Mouse (Mus musculus) forebrain, postnatal 0 days (tissue): ENCODE data around the gene Cyp4a14. TPM values are rescaled to one million over a fixed set of nuclear protein-coding genes. Genes with fewer than 3 reads are reported as not detected.
"Not testable (repeated sequence)": the region's sequence is repeated elsewhere in the genome, so short reads cannot be mapped to it uniquely, and the experiment has no call there.

Experiments
- ATAC-seq: fragments of 200-750 bp; cut with Nextera tagmentation; 2 replicates; pipeline ENCODE4 v1.8.0; 2017; ENCODE audit warnings: mild to moderate bottlenecking, moderate library complexity
- DNase-seq: peaks from one replicate; pipeline ENCODE4 v3.0.0-alpha.2; 2015
- H3K27ac ChIP-seq: fragments of 300-500 bp; sonication (generic); 2 replicates; pipeline ENCODE4 v1.5.1; 2014; ENCODE audit warnings: low read depth, mild to moderate bottlenecking, antibody characterized with exemption, low read length, moderate library complexity, mixed read lengths
- H3K27me3 ChIP-seq: fragments of 300-500 bp; sonication (generic); 2 replicates; pipeline ENCODE4 v1.6.1; 2014; ENCODE audit warnings: mild to moderate bottlenecking, low read length, mixed read lengths; ENCODE audit not compliant: insufficient read depth
- H3K36me3 ChIP-seq: fragments of 300-500 bp; sonication (generic); 2 replicates; pipeline ENCODE4 v1.6.1; 2014; ENCODE audit warnings: mild to moderate bottlenecking, moderate library complexity; ENCODE audit not compliant: insufficient read depth
- H3K4me1 ChIP-seq: fragments of 300-500 bp; sonication (generic); 2 replicates; pipeline ENCODE4 v1.6.1; 2014; ENCODE audit warnings: antibody characterized with exemption; ENCODE audit not compliant: insufficient read depth
- H3K4me2 ChIP-seq: fragments of 300-500 bp; sonication (generic); 2 replicates; pipeline ENCODE4 v1.6.1; 2014; ENCODE audit warnings: low read depth, mild to moderate bottlenecking, moderate library complexity
- H3K4me3 ChIP-seq: fragments of 300-500 bp; sonication (generic); 2 replicates; pipeline ENCODE4 v1.5.1; 2014; ENCODE audit warnings: low read depth, low read length, mixed read lengths
- H3K9ac ChIP-seq: fragments of 300-500 bp; sonication (generic); 2 replicates; pipeline ENCODE4 v1.6.1; 2014; ENCODE audit warnings: mild to moderate bottlenecking
- H3K9me3 ChIP-seq: fragments of 300-500 bp; sonication (generic); 2 replicates; pipeline ENCODE4 v1.6.1; 2016; ENCODE audit warnings: low read length
- CTCF ChIP-seq: sonication (generic); IDR thresholded peaks from 2 replicates; pipeline ENCODE4 v1.5.1; 2016; ENCODE audit warnings: antibody characterized with exemption, control low read depth, low read depth
- WGBS: fragments of 180-500 bp; shearing (Covaris S2); extraction: QIAGEN DNeasy Blood & Tissue Kit; methylation state at CpG from one replicate; pipeline ENCODE4 v1.1.7; 2014; 5-methylcytosine and 5-hydroxymethylcytosine counted together
- polyA plus RNA-seq: library from polyadenylated mRNA; unstranded; fragments of >200 nt; fragmentation: Nextera tagmentation; extraction: Ambion mirVana; gene quantifications from 2 replicates; pipeline ENCODE4 v1.2.1, GENCODE M21; 2015
- total RNA-seq: library from RNA; depleted of rRNA; stranded (reverse); fragments of >200 nt; gene quantifications from 2 replicates; pipeline ENCODE4 v1.2.3, GENCODE M21; 2014; rRNA removed

Gene Cyp4a14
- total and polyA plus RNA-seq, 2 experiments from 2014 or later = not detected

- peak; percentile 58; the same call in 1 of the 2 replicates for ATAC-seq
- H3K4me3 ChIP-seq = no peak overlapping the region
These were observed 14.8 kb downstream of the Cyp4a14 start for GRCm38 (mm10) chr4:115481006-115481652.

DNA sequence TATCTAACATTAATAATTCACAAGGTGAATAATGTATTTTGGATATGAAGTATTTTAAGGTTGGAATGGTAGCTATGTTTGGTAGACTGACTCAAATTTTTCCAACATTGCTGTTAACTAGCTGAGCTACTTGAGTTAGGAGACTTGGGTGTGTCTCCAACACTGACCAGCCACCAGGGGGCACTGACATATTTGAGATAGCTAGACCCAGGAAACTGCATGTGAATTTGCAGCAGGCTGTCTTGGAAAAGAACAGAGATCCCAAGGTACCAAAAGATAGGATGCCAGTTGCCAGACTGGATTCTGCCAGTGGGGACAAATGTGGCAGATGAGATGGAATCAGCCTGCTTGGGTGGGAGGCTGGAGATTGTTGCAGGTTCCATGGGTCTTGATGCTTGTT is 19.9 kb downstream of the Cyp4a14 start:
- not testable (repeated sequence) for DNase-seq, H3K9me3 ChIP-seq, H3K27me3 ChIP-seq, H3K27ac ChIP-seq, H3K4me3 ChIP-seq, H3K36me3 ChIP-seq, ATAC-seq, H3K4me1 ChIP-seq, H3K4me2 ChIP-seq, H3K9ac ChIP-seq
- TF ChIP-seq CTCF = peak; percentile 10; the same call in 1 of the 2 replicates

More at GRCm38 (mm10) chr4:115481006-115481652, 14.8 kb downstream of the Cyp4a14 start:
- no peak for TF ChIP-seq CTCF
- H3K4me2 ChIP-seq = no peak overlapping the region
- H3K9ac ChIP-seq = no peak overlapping the region
- peak; percentile 1 for DNase-seq
- no peaks in the 10 kb centered on the region for H3K36me3 ChIP-seq
- no peak overlapping the region for H3K27ac ChIP-seq
- H3K4me1 ChIP-seq = no peaks in the 10 kb centered on the region
- WGBS = 73% methylated on average over 6 of the region's 6 CpGs
- H3K9me3 ChIP-seq = no peaks in the 10 kb centered on the region
- H3K27me3 ChIP-seq = no peaks in the 10 kb centered on the region

GRCm38 (mm10) chr4:115473585-115473984 is 22.4 kb downstream of the Cyp4a14 start:
- not testable (repeated sequence) for H3K27ac ChIP-seq, H3K27me3 ChIP-seq, H3K9me3 ChIP-seq, ATAC-seq, H3K9ac ChIP-seq, DNase-seq, H3K4me2 ChIP-seq, H3K36me3 ChIP-seq, H3K4me3 ChIP-seq, H3K4me1 ChIP-seq
- 79% methylated on average over 3 of the region's 3 CpGs for WGBS

DNA sequence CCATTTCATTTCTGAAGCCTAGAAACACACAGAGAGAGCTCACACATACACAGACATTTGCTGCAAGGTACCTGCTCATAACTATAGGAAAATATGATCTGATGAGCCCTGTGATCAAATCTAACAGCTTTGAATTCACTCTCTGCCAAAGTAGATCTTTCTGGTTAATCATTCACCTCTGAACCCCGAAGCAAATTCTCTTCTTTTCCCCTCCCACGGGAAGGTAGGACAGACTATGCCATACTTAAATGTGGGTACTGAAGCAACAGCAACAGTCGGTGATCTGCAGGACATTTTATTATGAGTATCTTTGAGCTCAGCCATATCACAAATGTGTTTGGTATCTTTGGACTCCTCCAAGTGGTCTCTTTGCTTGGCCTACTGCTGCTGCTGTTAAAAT is 43.6 kb downstream of the Cyp4a14 start, which contains the start of gene Cyp4a30b:
Gene Cyp4a30b, plus strand, starts transcription at position 301 of the 400 bp plus-strand sequence.
- Histone ChIP-seq H3K4me2 (no peak within 1 kb of the TSS), H3K9ac (no peak within 1 kb of the TSS), H3K36me3 (no peaks in the 10 kb centered on the region), H3K9me3 (no peaks in the 10 kb centered on the region), H3K4me1 (no peaks in the 10 kb centered on the region), H3K4me3 (no peak within 1 kb of the TSS), H3K27me3 (no peaks in the 10 kb centered on the region), H3K27ac (no peak within 1 kb of the TSS)
- ATAC-seq (no peak), DNase-seq (no peak)
- no peak for TF ChIP-seq CTCF
- 90% methylated on average over 3 of the region's 3 CpGs for WGBS

DNA sequence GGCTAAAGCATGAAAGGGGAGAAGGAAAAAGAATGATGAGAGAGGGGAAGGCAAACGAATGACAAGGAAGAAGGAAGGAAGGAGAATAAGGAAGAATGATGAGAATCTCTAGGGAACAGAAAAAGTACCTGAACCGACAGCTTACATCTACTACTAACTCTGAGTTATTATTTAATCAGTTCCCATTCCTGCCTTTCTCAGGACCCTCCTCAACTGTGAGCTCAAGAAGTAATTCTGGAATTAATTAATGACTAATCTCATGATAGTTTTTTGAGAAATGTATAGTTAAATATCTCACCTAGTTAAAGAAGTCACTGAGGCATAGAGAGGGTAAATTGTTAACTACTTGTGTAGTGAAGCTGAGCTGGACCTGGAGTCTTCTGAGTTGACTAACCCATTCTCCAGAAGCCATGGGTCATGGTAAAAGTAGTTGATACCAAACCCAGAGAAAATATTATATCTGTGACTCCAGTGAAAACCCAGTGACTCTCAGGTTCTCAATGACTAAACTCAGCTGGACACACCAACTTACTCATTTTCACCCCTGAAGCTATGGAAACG is 45.3 kb downstream of the Cyp4a14 start:
- H3K27ac ChIP-seq = no peak overlapping the region
- ATAC-seq = no peak

More for the DNA sequence above, 45.3 kb downstream of the Cyp4a14 start:
- Histone ChIP-seq H3K4me1 (no peaks in the 10 kb centered on the region), H3K36me3 (no peaks in the 10 kb centered on the region), H3K9me3 (no peaks in the 10 kb centered on the region), H3K4me3 (no peak overlapping the region), H3K4me2 (no peak overlapping the region), H3K9ac (no peak overlapping the region), H3K27me3 (no peaks in the 10 kb centered on the region)
- DNase-seq = no peak
- TF ChIP-seq CTCF = no peak
- 71% methylated on average over 3 of the region's 3 CpGs for WGBS

Other genes with a start within 250 kb of the Cyp4a14 start
- gene Cyp4a12a, start 197.1 kb downstream of the Cyp4a14 start, total RNA-seq = not detected in 2 replicates
- gene Cyp4a12a, start 197.1 kb downstream of the Cyp4a14 start, polyA plus RNA-seq = not detected in 2 replicates
- gene Cyp4a12b, start 84.5 kb downstream of the Cyp4a14 start, total RNA-seq = not detected in 2 replicates
- not detected in 2 replicates for gene Cyp4a12b, start 84.5 kb downstream of the Cyp4a14 start, polyA plus RNA-seq
- not detected in 2 replicates for gene Cyp4a30b, start 43.5 kb downstream of the Cyp4a14 start, total RNA-seq
- not detected in 2 replicates for gene Cyp4a30b, start 43.5 kb downstream of the Cyp4a14 start, polyA plus RNA-seq
- gene Cyp4a10, start 22.1 kb upstream of the Cyp4a14 start, total RNA-seq = not detected in 2 replicates
- not detected in 2 replicates for gene Cyp4a10, start 22.1 kb upstream of the Cyp4a14 start, polyA plus RNA-seq
- gene Cyp4a31, start 67.5 kb upstream of the Cyp4a14 start, total RNA-seq = not detected in 2 replicates
- gene Cyp4a31, start 67.5 kb upstream of the Cyp4a14 start, polyA plus RNA-seq = not detected in 2 replicates
- gene Cyp4a32, start 104.8 kb upstream of the Cyp4a14 start, total RNA-seq = not detected in 2 replicates
- gene Cyp4a32, start 104.8 kb upstream of the Cyp4a14 start, polyA plus RNA-seq = not detected in 2 replicates
- 0.77 and 1.7 TPM in 2 replicates for gene Cyp4b1, start 151.6 kb upstream of the Cyp4a14 start, total RNA-seq
- 1.2 and 1.8 TPM in 2 replicates for gene Cyp4b1, start 151.6 kb upstream of the Cyp4a14 start, polyA plus RNA-seq
- 12.0 and 14.9 TPM in 2 replicates for gene Efcab14, start 241.6 kb upstream of the Cyp4a14 start, total RNA-seq
- 9.1 and 14.6 TPM in 2 replicates for gene Efcab14, start 241.6 kb upstream of the Cyp4a14 start, polyA plus RNA-seq